Mouse (Mus musculus): ENCODE measurements at regions not wholly inside any gene's neighbourhood (a gene's known extent, or its start where the extent isn't known, plus 50 kb on each side); places are given as distances from the start of the nearest gene placed in this dataset.

DNA sequence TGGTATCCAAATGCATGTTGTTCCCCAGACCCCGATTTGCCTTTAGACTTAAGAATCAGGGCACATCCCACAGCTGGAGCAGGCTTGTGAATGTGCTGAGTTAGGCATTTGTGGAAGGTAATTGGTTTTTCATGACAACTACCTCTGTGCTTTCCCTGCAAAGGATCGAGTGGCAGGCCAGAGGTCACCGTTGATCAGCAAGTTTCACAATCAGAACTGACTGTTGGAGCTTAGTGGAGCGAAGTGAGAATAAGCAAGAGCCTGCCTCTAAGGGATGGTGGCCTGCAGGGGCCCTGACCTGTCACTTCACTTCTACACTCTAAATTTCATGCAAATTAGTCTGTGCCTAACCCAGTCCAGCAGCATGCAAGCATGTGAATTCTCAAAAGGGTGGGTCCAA is 270.7 kb downstream of the Ins1 start:
- no peaks in the 10 kb centered on the region for H3K79me2 ChIP-seq (ENCODE audit: control insufficient read depth, insufficient read depth)
- TF ChIP-seq TCF3 (IDR thresholded peaks at IDR 0.05; ENCODE audit: insufficient read length, low read depth) (no peak), E2F4 (IDR thresholded peaks at IDR 0.05; ENCODE audit: insufficient read depth) (no peak), MYOD1 (IDR thresholded peaks at IDR 0.05; ENCODE audit: control insufficient read depth in 1 of 3, insufficient read length in 2 of 3, low read depth in 2 of 3) (no peak), TCF12 (IDR thresholded peaks at IDR 0.05; ENCODE audit: insufficient read depth, poor library complexity, severe bottlenecking) (no peak), USF1 (IDR thresholded peaks at IDR 0.05; ENCODE audit: low read depth) (no peak), MYOG (IDR thresholded peaks at IDR 0.05; ENCODE audit: control insufficient read depth in 1 of 3, insufficient read depth in 1 of 3, insufficient read length in 2 of 3, low read depth in 2 of 3) (no peak), CEBPB (IDR thresholded peaks at IDR 0.05; ENCODE audit: insufficient read depth, poor library complexity, severe bottlenecking) (no peak), SRF (IDR thresholded peaks at IDR 0.05; ENCODE audit: control insufficient read depth, insufficient read length, low read depth) (no peak), POLR2A (IDR thresholded peaks at IDR 0.05; ENCODE audit: insufficient read length, low read depth) (no peak), MAX (IDR thresholded peaks at IDR 0.05; ENCODE audit: low read depth) (no peak), REST (IDR thresholded peaks at IDR 0.05; ENCODE audit: insufficient read depth, insufficient read length) (no peak), POLR2AphosphoS2 (IDR thresholded peaks at IDR 0.05; ENCODE audit: insufficient read length, low read depth) (no peak)
- H3K27me3 ChIP-seq (ENCODE audit: control insufficient read depth, insufficient read depth, insufficient read length), result no peaks in the 10 kb centered on the region
- H3K4me3 ChIP-seq, result no peak overlapping the region
- no peak overlapping the region for H3ac ChIP-seq (ENCODE audit: control insufficient read depth, insufficient read length)
- H3K36me3 ChIP-seq (ENCODE audit: control insufficient read depth, insufficient read depth), result no peaks in the 10 kb centered on the region
- H3K4me2 ChIP-seq (ENCODE audit: low read depth), result no peak overlapping the region

DNA sequence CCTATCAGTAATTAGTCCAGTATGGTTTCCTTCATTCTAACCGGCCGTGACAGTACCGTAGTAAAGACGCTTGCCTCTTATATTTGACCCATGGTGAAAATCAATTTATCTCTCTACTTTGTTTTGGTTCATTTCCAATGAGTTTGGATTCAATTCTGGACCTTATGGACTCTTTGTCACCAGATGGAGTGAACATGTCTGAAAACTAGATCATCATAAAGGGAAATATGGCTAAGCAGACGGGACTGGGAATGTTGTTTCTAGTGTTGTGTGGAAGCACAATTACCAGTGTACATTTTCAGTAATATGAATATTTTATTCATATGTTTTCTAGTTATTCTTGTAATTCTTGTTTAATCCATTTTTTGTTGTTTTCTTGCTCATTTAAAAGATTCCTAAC is 261.4 kb downstream of the Ins1 start:
- Histone ChIP-seq H3K36me3 (ENCODE audit: control insufficient read depth, insufficient read depth) (no peaks in the 10 kb centered on the region), H3K4me3 (no peak overlapping the region), H3K27me3 (ENCODE audit: control insufficient read depth, insufficient read depth, insufficient read length) (no peaks in the 10 kb centered on the region), H3ac (ENCODE audit: control insufficient read depth, insufficient read length) (no peak overlapping the region), H3K4me2 (ENCODE audit: low read depth) (no peak overlapping the region), H3K79me2 (ENCODE audit: control insufficient read depth, insufficient read depth) (no peaks in the 10 kb centered on the region)
- no peak for TF ChIP-seq POLR2A (IDR thresholded peaks at IDR 0.05; ENCODE audit: insufficient read length, low read depth)
- TF ChIP-seq E2F4 (IDR thresholded peaks at IDR 0.05; ENCODE audit: insufficient read depth), result no peak
- no peak for TF ChIP-seq MYOD1 (IDR thresholded peaks at IDR 0.05; ENCODE audit: control insufficient read depth in 1 of 3, insufficient read length in 2 of 3, low read depth in 2 of 3)

DNA sequence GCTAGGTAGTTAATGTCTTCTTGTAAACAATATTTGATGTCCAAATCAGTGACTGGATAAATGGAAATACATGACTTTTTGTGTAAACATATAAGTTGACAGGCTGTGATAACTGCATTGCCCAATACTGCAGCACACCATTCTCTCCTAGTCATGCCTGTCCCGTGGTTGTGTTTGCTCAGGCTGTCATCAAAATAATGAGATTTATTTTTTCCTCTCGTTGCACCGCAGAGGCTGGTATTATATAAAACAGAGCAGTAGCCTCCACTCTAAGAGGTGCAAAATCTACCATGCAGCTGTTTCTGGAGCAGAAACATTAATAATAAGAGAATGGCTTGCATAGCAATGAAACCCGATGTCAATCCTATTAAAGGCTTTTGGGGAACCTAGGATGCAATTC is 239.2 kb downstream of the Ins1 start:
- Histone ChIP-seq H3K27me3 (ENCODE audit: control insufficient read depth, insufficient read depth, insufficient read length) (no peaks in the 10 kb centered on the region), H3K36me3 (ENCODE audit: control insufficient read depth, insufficient read depth) (no peaks in the 10 kb centered on the region), H3ac (ENCODE audit: control insufficient read depth, insufficient read length) (no peak overlapping the region), H3K4me2 (ENCODE audit: low read depth) (no peak overlapping the region), H3K79me2 (ENCODE audit: control insufficient read depth, insufficient read depth) (no peaks in the 10 kb centered on the region), H3K4me3 (no peak overlapping the region)
- TF ChIP-seq MYOD1 (IDR thresholded peaks at IDR 0.05; ENCODE audit: control insufficient read depth in 1 of 3, insufficient read length in 2 of 3, low read depth in 2 of 3) (no peak), REST (IDR thresholded peaks at IDR 0.05; ENCODE audit: insufficient read depth, insufficient read length) (no peak), SRF (IDR thresholded peaks at IDR 0.05; ENCODE audit: control insufficient read depth, insufficient read length, low read depth) (no peak), POLR2AphosphoS2 (IDR thresholded peaks at IDR 0.05; ENCODE audit: insufficient read length, low read depth) (no peak), CEBPB (IDR thresholded peaks at IDR 0.05; ENCODE audit: insufficient read depth, poor library complexity, severe bottlenecking) (no peak), MYOG (IDR thresholded peaks at IDR 0.05; ENCODE audit: control insufficient read depth in 1 of 3, insufficient read depth in 1 of 3, insufficient read length in 2 of 3, low read depth in 2 of 3) (no peak), POLR2A (IDR thresholded peaks at IDR 0.05; ENCODE audit: insufficient read length, low read depth) (no peak), MAX (IDR thresholded peaks at IDR 0.05; ENCODE audit: low read depth) (no peak), USF1 (IDR thresholded peaks at IDR 0.05; ENCODE audit: low read depth) (no peak), TCF3 (IDR thresholded peaks at IDR 0.05; ENCODE audit: insufficient read length, low read depth) (no peak), E2F4 (IDR thresholded peaks at IDR 0.05; ENCODE audit: insufficient read depth) (no peak), TCF12 (IDR thresholded peaks at IDR 0.05; ENCODE audit: insufficient read depth, poor library complexity, severe bottlenecking) (no peak)
